Mouse (Mus musculus) midbrain, postnatal 0 days (tissue): ENCODE measurements around the gene Tnfsfm13. TPM values are rescaled to one million over a fixed set of nuclear protein-coding genes. Genes with fewer than 3 reads are reported as not detected.

Experiments
- ATAC-seq: fragments of 200-750 bp; cut with Nextera tagmentation; 2 replicates; pipeline ENCODE4 v1.8.0; 2017; ENCODE audit warnings: moderate number of reproducible peaks, mild to moderate bottlenecking, moderate TSS enrichment, moderate library complexity; ENCODE audit not compliant: low FRiP score
- DNase-seq: peaks from one replicate; pipeline ENCODE4 v3.0.0-alpha.2; 2015; ENCODE audit warnings: low spot score
- H3K27ac ChIP-seq: fragments of 300-500 bp; sonication (generic); 2 replicates; pipeline ENCODE4 v1.5.1; 2014; ENCODE audit warnings: low read depth, mild to moderate bottlenecking, low read length, mixed read lengths
- H3K27me3 ChIP-seq: fragments of 300-500 bp; sonication (generic); 2 replicates; pipeline ENCODE4 v1.6.1; 2014; ENCODE audit warnings: low read length, control low read depth, mixed read lengths; ENCODE audit not compliant: insufficient read depth
- H3K36me3 ChIP-seq: fragments of 300-500 bp; sonication (generic); 2 replicates; pipeline ENCODE4 v1.6.1; 2014; ENCODE audit warnings: low read length, control low read depth, mixed read lengths; ENCODE audit not compliant: insufficient read depth
- H3K4me1 ChIP-seq: fragments of 300-500 bp; sonication (generic); 2 replicates; pipeline ENCODE4 v1.6.1; 2014; ENCODE audit warnings: mild to moderate bottlenecking, control low read depth, antibody characterized with exemption, low read length, mixed read lengths; ENCODE audit not compliant: insufficient read depth
- H3K4me2 ChIP-seq: fragments of 300-500 bp; sonication (generic); 2 replicates; pipeline ENCODE4 v1.6.1; 2014; ENCODE audit warnings: low read depth, mild to moderate bottlenecking, low read length, mixed read lengths; ENCODE audit not compliant: poor library complexity, severe bottlenecking
- H3K4me3 ChIP-seq: fragments of 300-500 bp; sonication (generic); 2 replicates; pipeline ENCODE4 v1.5.1; 2014; ENCODE audit warnings: low read depth, mild to moderate bottlenecking, low read length, moderate library complexity
- H3K9ac ChIP-seq: fragments of 300-500 bp; sonication (generic); replicated peaks from 2 replicates; pipeline ENCODE4 v1.6.1; 2014; ENCODE audit warnings: mild to moderate bottlenecking, low read length, moderate library complexity, mixed read lengths; ENCODE audit not compliant: poor library complexity, severe bottlenecking
- H3K9me3 ChIP-seq: fragments of 300-500 bp; sonication (generic); 2 replicates; pipeline ENCODE4 v1.6.1; 2016; ENCODE audit warnings: low read length, control low read depth
- CTCF ChIP-seq: IDR thresholded peaks from 2 replicates; pipeline ENCODE4 v1.5.1; 2016; ENCODE audit warnings: antibody characterized with exemption, mild to moderate bottlenecking
- WGBS: fragments of 180-500 bp; shearing (Covaris S2); extraction: QIAGEN DNeasy Blood & Tissue Kit; methylation state at CpG from one replicate; pipeline ENCODE4 v1.1.7; 2014; 5-methylcytosine and 5-hydroxymethylcytosine counted together
- polyA plus RNA-seq: library from polyadenylated mRNA; unstranded; fragments of >200 nt; fragmentation: Nextera tagmentation; extraction: Ambion mirVana; gene quantifications from 2 replicates; pipeline ENCODE4 v1.2.1, GENCODE M21; 2015
- total RNA-seq: library from RNA; depleted of rRNA; stranded (reverse); fragments of >200 nt; gene quantifications from 2 replicates; pipeline ENCODE4 v1.2.3, GENCODE M21; 2014

The Tnfsfm13 gene
- total and polyA plus RNA-seq, 2 experiments from 2014 or later: 1.2 to 1.3 TPM

- H3K27ac ChIP-seq: peak within 1 kb of the TSS; percentile 14; the same call in 1 of the 2 replicates
- H3K27me3 ChIP-seq: no peaks in the 10 kb centered on the region
- no peaks in the 10 kb centered on the region for H3K9me3 ChIP-seq
- peak; percentile 84 for DNase-seq
- TF ChIP-seq CTCF: peak; percentile 85
- 0 out of 2 replicates have a peak within 1 kb of the TSS, but pooled peaks have one; percentile 13 for H3K4me3 ChIP-seq
- H3K9ac ChIP-seq: no peak within 1 kb of the TSS
- WGBS: 21% methylated on average over 34 of the region's 34 CpGs
- 0 out of 2 replicates have a peak, but pooled peaks cover 4% of the 10 kb centered on the region for H3K4me1 ChIP-seq
- 0 out of 2 replicates have a peak, but pooled peaks have one; percentile 39 for ATAC-seq
- peaks cover 44% of the 10 kb centered on the region for H3K36me3 ChIP-seq
- H3K4me2 ChIP-seq: peak within 1 kb of the TSS; percentile 36; the same call in 1 of the 2 replicates
Observed at GRCm38 (mm10) chr11:69655264-69656064, 40.4 kb downstream of the Tnfsfm13 start, which contains the start of gene Sox15. Sox15 (plus strand) TSS chr11:69655314.

GRCm38 (mm10) chr11:69654760-69655159 is 41.1 kb downstream of the Tnfsfm13 start:
- H3K36me3 ChIP-seq: peaks cover 51% of the 10 kb centered on the region

GRCm38 (mm10) chr11:69653399-69653798 is 42.5 kb downstream of the Tnfsfm13 start:
- no peak for DNase-seq
- Histone ChIP-seq H3K27me3 (no peaks in the 10 kb centered on the region), H3K4me1 (0 out of 2 replicates have a peak, but pooled peaks cover 4% of the 10 kb centered on the region), H3K27ac (no peak overlapping the region), H3K4me2 (no peak overlapping the region), H3K4me3 (no peak overlapping the region), H3K9me3 (no peaks in the 10 kb centered on the region), H3K9ac (no peak overlapping the region; the same call in 1 of the 2 replicates), H3K36me3 (peaks cover 56% of the 10 kb centered on the region)
- no peak for TF ChIP-seq CTCF
- WGBS: 43% methylated on average over 5 of the region's 5 CpGs
- no peak for ATAC-seq

More at GRCm38 (mm10) chr11:69654760-69655159, 41.1 kb downstream of the Tnfsfm13 start:
- DNase-seq (no peak), ATAC-seq (no peak)
- Histone ChIP-seq H3K27me3 (no peaks in the 10 kb centered on the region), H3K4me2 (no peak overlapping the region), H3K9ac (no peak overlapping the region), H3K9me3 (no peaks in the 10 kb centered on the region), H3K4me3 (no peak overlapping the region), H3K27ac (no peak overlapping the region), H3K4me1 (0 out of 2 replicates have a peak, but pooled peaks cover 4% of the 10 kb centered on the region)
- 50% methylated on average over 9 of the region's 9 CpGs for whole genome bisulfite sequencing
- TF ChIP-seq CTCF: no peak

- 92% methylated on average over 5 of the region's 5 CpGs for WGBS
- no peak overlapping the region for H3K4me2 ChIP-seq
- no peaks in the 10 kb centered on the region for H3K9me3 ChIP-seq
- H3K4me1 ChIP-seq: no peaks in the 10 kb centered on the region
- H3K27me3 ChIP-seq: no peaks in the 10 kb centered on the region
- no peak for TF ChIP-seq CTCF
- DNase-seq (no peak), ATAC-seq (no peak)
- H3K4me3 ChIP-seq: no peak overlapping the region
- peaks cover 75% of the 10 kb centered on the region for H3K36me3 ChIP-seq
- no peak overlapping the region for H3K9ac ChIP-seq
- H3K27ac ChIP-seq: no peak overlapping the region
Observed at GRCm38 (mm10) chr11:69645860-69646259, 50.0 kb downstream of the Tnfsfm13 start.

- no peaks in the 10 kb centered on the region for H3K4me1 ChIP-seq
- ATAC-seq (no peak), DNase-seq (no peak)
- H3K4me2 ChIP-seq: no peak overlapping the region
- no peak overlapping the region for H3K4me3 ChIP-seq
- no peak for TF ChIP-seq CTCF
- H3K27ac ChIP-seq: no peak overlapping the region
- no peaks in the 10 kb centered on the region for H3K9me3 ChIP-seq
- H3K27me3 ChIP-seq: no peaks in the 10 kb centered on the region
- no peak overlapping the region for H3K9ac ChIP-seq
- peaks cover 10% of the 10 kb centered on the region for H3K36me3 ChIP-seq
- WGBS: 84% methylated on average over 3 of the region's 3 CpGs
Observed at GRCm38 (mm10) chr11:69635471-69635870, 60.4 kb downstream of the Tnfsfm13 start.
